ENCODE assay signal across 8 mouse cellular contexts in genomic region chr5:143048232-143049012, GRCm38 (mm10).
DNase-seq lines count a peak whose midpoint lies in the region; ATAC-seq and TF ChIP-seq lines count a peak whose summit lies in the region.

No protein-coding gene starts in this region.

- no peak overlapping the region for H3K9ac ChIP-seq in heart, embryonic 15.5 days
- no peak overlapping the region for H3K9ac ChIP-seq in midbrain, embryonic 12.5 days (replicated peaks)

- H3K4me2 ChIP-seq in heart, embryonic 15.5 days: no peak overlapping the region
- no peak overlapping the region for H3K4me2 ChIP-seq in midbrain, embryonic 12.5 days (replicated peaks)

- TF ChIP-seq CTCF in kidney, adult 2 months (conservative IDR thresholded peaks at IDR 0.05; ENCODE audit: insufficient read depth, insufficient read length, low read depth, low read length): no peak
- TF ChIP-seq CTCF in Patski (IDR thresholded peaks at IDR 0.05): no peak

- TF ChIP-seq POLR2A in kidney, adult 2 months (IDR thresholded peaks at IDR 0.05; ENCODE audit: low read depth, low read length): no peak

- peak; percentile 23 for ATAC-seq in Patski
- no peak for ATAC-seq in heart, embryonic 15.5 days (replicated peaks; ENCODE audit: insufficient number of reproducible peaks, insufficient read depth, low FRiP score, low read depth)
- no peak for ATAC-seq in midbrain, embryonic 12.5 days (ENCODE audit: low FRiP score, low read depth)

- POLR2A ChIA-PET in Patski (lab: Charles Lee): interaction anchor here (0.9 to 2.4 kb wide), 4 partner anchors 9 to 143 kb away, joined by 3 to 16 read pairs (median 3); no protein-coding TSS in a partner anchor

- peaks cover 7% of the 10 kb centered on the region for H3K4me1 ChIP-seq in kidney, adult 2 months (ENCODE audit: control insufficient read depth, insufficient read depth, low read length)
- H3K4me1 ChIP-seq in heart, embryonic 15.5 days (replicated peaks): peaks cover 56% of the 10 kb centered on the region
- peaks cover 27% of the 10 kb centered on the region for H3K4me1 ChIP-seq in midbrain, embryonic 12.5 days

- CTCF ChIA-PET in Patski (lab: Charles Lee): interaction anchor here (1.2 to 3.9 kb wide), 8 partner anchors 8 to 111 kb away, joined by 3 to 22 read pairs (median 5); no protein-coding TSS in a partner anchor

- no peaks in the 10 kb centered on the region for H3K9me3 ChIP-seq in heart, embryonic 15.5 days (replicated peaks)
- no peaks in the 10 kb centered on the region for H3K9me3 ChIP-seq in midbrain, embryonic 12.5 days

- H3K27ac ChIP-seq in kidney, adult 2 months (ENCODE audit: insufficient read depth, low read depth, low read length): peak overlapping the region; percentile 73
- peak overlapping the region; percentile 76 for H3K27ac ChIP-seq in heart, embryonic 15.5 days
- H3K27ac ChIP-seq in midbrain, embryonic 12.5 days (replicated peaks): peak overlapping the region; percentile 56

- no peaks in the 10 kb centered on the region for H3K36me3 ChIP-seq in kidney, adult 2 months (ENCODE audit: control insufficient read depth, insufficient read depth, low read length)
- H3K36me3 ChIP-seq in heart, embryonic 15.5 days: no peaks in the 10 kb centered on the region
- peaks cover 16% of the 10 kb centered on the region for H3K36me3 ChIP-seq in midbrain, embryonic 12.5 days

- in situ Hi-C loops in Patski (cut with MboI; ENCODE audit: low pct_unique_long_range_greater_than_20kb): no loop called here

- no peaks in the 10 kb centered on the region for H3K27me3 ChIP-seq in kidney, adult 2 months (replicated peaks; ENCODE audit: control insufficient read depth, insufficient read depth, low read length)
- no peaks in the 10 kb centered on the region for H3K27me3 ChIP-seq in Patski
- H3K27me3 ChIP-seq in heart, embryonic 15.5 days: no peaks in the 10 kb centered on the region
- no peaks in the 10 kb centered on the region for H3K27me3 ChIP-seq in midbrain, embryonic 12.5 days

- DNase-seq in kidney, adult 2 months: peak; percentile 46
- DNase-seq in kidney, postnatal 36 days: no peak
- no peak for DNase-seq in Patski (ENCODE audit: low read depth, low spot score)
- DNase-seq in layer of hippocampus, postnatal 14 days (ENCODE audit: low spot score in 2 of 2): no peak
- no peak for DNase-seq in right cerebral cortex, postnatal 4 days
- DNase-seq in urinary bladder, postnatal 4 days (ENCODE audit: low spot score in 2 of 2): no peak

- H3K4me3 ChIP-seq in kidney, adult 2 months (ENCODE audit: insufficient read depth, low read depth, low read length): no peak overlapping the region
- H3K4me3 ChIP-seq in heart, embryonic 15.5 days: no peak overlapping the region
- no peak overlapping the region for H3K4me3 ChIP-seq in midbrain, embryonic 12.5 days
